Mouse (Mus musculus) myocyte (in vitro differentiated cells): Measurements from ENCODE around the gene Smarcb1. TPM values are rescaled to one million over a fixed set of nuclear protein-coding genes. Genes with fewer than 3 reads are reported as not detected.
A peak's percentile ranks its signal among the peaks of the same experiment; 100 is the strongest.
"Not testable (repeated sequence)": the region's sequence is repeated elsewhere in the genome, so short reads cannot be mapped to it uniquely, and the experiment has no call there.

Experiments
- H3K27me3 ChIP-seq: one replicate; pipeline ENCODE4 v1.6.1; 2011; ENCODE audit not compliant: control insufficient read depth, insufficient read depth, insufficient read length
- H3K36me3 ChIP-seq: one replicate; pipeline ENCODE4 v1.6.1; 2011; ENCODE audit not compliant: control insufficient read depth, insufficient read depth
- H3K4me2 ChIP-seq: one replicate; pipeline ENCODE4 v1.6.1; 2011; ENCODE audit warnings: low read depth, control low read depth
- H3K4me3 ChIP-seq: one replicate; pipeline ENCODE4 v1.5.1; 2011; ENCODE audit warnings: mild to moderate bottlenecking, control low read depth, moderate library complexity
- H3K79me2 ChIP-seq: one replicate; pipeline ENCODE4 v1.6.1; 2011; ENCODE audit not compliant: control insufficient read depth, insufficient read depth
- H3ac ChIP-seq: one replicate; pipeline ENCODE4 v1.6.1; 2011; ENCODE audit not compliant: control insufficient read depth, insufficient read length
- CEBPB ChIP-seq: IDR thresholded peaks from 2 replicates; pipeline ENCODE4 v1.6.1; 2011; ENCODE audit warnings: mild to moderate bottlenecking, moderate library complexity; ENCODE audit not compliant: poor library complexity, insufficient read depth, severe bottlenecking
- E2F4 ChIP-seq: IDR thresholded peaks from one replicate; pipeline ENCODE4 v1.6.1; 2011; ENCODE audit warnings: mild to moderate bottlenecking, control low read depth, moderate library complexity; ENCODE audit not compliant: insufficient read depth
- MAX ChIP-seq: IDR thresholded peaks from one replicate; pipeline ENCODE4 v1.6.1; 2011; ENCODE audit warnings: low read depth, mild to moderate bottlenecking, control low read depth
- MYOD1 ChIP-seq, 3 experiments: IDR thresholded peaks; one replicate each; pipeline ENCODE4 v1.6.1; 2011; ENCODE audit warnings: control low read depth in 2 of 3, low read depth in 2 of 3, mild to moderate bottlenecking in 2 of 3, moderate library complexity in 1 of 3; ENCODE audit not compliant: insufficient read length in 2 of 3, control insufficient read depth in 1 of 3
- MYOG ChIP-seq, 3 experiments: IDR thresholded peaks; one replicate each; pipeline ENCODE4 v1.6.1; 2011; ENCODE audit warnings: control low read depth in 2 of 3, low read depth in 2 of 3, mild to moderate bottlenecking in 2 of 3; ENCODE audit not compliant: insufficient read length in 2 of 3, control insufficient read depth in 1 of 3, insufficient read depth in 1 of 3
- POLR2A ChIP-seq: IDR thresholded peaks from one replicate; pipeline ENCODE4 v1.6.1; 2011; ENCODE audit warnings: low read depth, mild to moderate bottlenecking, control low read depth, moderate library complexity; ENCODE audit not compliant: insufficient read length
- POLR2AphosphoS2 ChIP-seq: IDR thresholded peaks from one replicate; pipeline ENCODE4 v1.6.1; 2011; ENCODE audit warnings: low read depth, control low read depth; ENCODE audit not compliant: insufficient read length
- REST ChIP-seq: IDR thresholded peaks from one replicate; pipeline ENCODE4 v1.6.1; 2011; ENCODE audit warnings: mild to moderate bottlenecking, control low read depth, moderate library complexity; ENCODE audit not compliant: insufficient read depth, insufficient read length
- SRF ChIP-seq: IDR thresholded peaks from one replicate; pipeline ENCODE4 v1.6.1; 2011; ENCODE audit warnings: low read depth; ENCODE audit not compliant: control insufficient read depth, insufficient read length
- TCF12 ChIP-seq: IDR thresholded peaks from one replicate; pipeline ENCODE4 v1.6.1; 2011; ENCODE audit warnings: mild to moderate bottlenecking, control low read depth; ENCODE audit not compliant: poor library complexity, insufficient read depth, severe bottlenecking
- TCF3 ChIP-seq: IDR thresholded peaks from one replicate; pipeline ENCODE4 v1.6.1; 2011; ENCODE audit warnings: low read depth, control low read depth; ENCODE audit not compliant: insufficient read length
- USF1 ChIP-seq: IDR thresholded peaks from one replicate; pipeline ENCODE4 v1.6.1; 2011; ENCODE audit warnings: low read depth, mild to moderate bottlenecking, control low read depth, moderate library complexity
- polyA plus RNA-seq: library from polyadenylated mRNA; unstranded; fragments of >200 nt; fragmentation: generic; extraction: Trizol; gene quantifications from one replicate; pipeline ENCODE4 v1.2.1, GENCODE M21; 2012; ENCODE audit warnings: missing spikeins

Smarcb1 gene
- polyA plus RNA-seq, 1 experiment: 142 TPM

GRCm38 (mm10) chr10:75861587-75861986 is 59.8 kb downstream of the Smarcb1 start:
- Histone ChIP-seq H3K27me3 (no peaks in the 10 kb centered on the region), H3K4me3 (no peak overlapping the region), H3ac (no peak overlapping the region), H3K79me2 (peaks cover 14% of the 10 kb centered on the region), H3K36me3 (peaks cover 10% of the 10 kb centered on the region), H3K4me2 (no peak overlapping the region)
- TF ChIP-seq USF1 (no peak), SRF (no peak), MAX (no peak), MYOD1 (IDR thresholded peaks at IDR 0.05; ENCODE audit: control insufficient read depth in 1 of 3, insufficient read length in 2 of 3, low read depth in 2 of 3) (no peak), POLR2AphosphoS2 (no peak), REST (no peak), POLR2A (no peak), CEBPB (no peak), E2F4 (no peak), TCF3 (no peak)

DNA sequence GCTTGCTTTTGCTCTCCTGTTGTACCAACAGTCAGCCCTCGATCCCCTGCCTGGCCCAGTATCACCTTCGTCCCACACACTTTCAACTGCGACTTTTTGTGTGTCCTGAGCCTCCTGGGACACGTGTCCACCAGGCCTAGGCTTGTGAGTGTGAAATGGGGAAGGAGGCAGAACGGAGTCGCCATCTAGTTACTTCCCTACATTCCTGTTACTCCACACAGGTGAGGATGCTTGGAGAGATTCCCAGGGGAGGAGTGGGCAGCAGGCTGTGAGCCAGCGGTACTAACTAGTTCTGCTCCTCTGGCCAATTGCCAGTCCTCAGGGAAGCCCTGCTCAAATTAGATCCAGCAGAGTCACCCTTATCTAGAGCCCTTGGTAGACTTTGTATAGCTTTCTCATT is 60.7 kb downstream of the Smarcb1 start:
- Histone ChIP-seq H3ac (no peak overlapping the region), H3K79me2 (peaks cover 14% of the 10 kb centered on the region), H3K4me2 (peak overlapping the region; percentile 94), H3K4me3 (peak overlapping the region; percentile 86), H3K36me3 (peaks cover 10% of the 10 kb centered on the region), H3K27me3 (no peaks in the 10 kb centered on the region)
- no peak for TF ChIP-seq SRF
- no peak for TF ChIP-seq CEBPB
- no peak for TF ChIP-seq TCF3
- TF ChIP-seq E2F4: no peak
- no peak for TF ChIP-seq REST
- TF ChIP-seq POLR2AphosphoS2: no peak
- no peak for TF ChIP-seq MYOG (IDR thresholded peaks at IDR 0.05; ENCODE audit: control insufficient read depth in 1 of 3, insufficient read depth in 1 of 3, insufficient read length in 2 of 3, low read depth in 2 of 3)
- no peak for TF ChIP-seq USF1
- TF ChIP-seq TCF12: no peak
- TF ChIP-seq POLR2A: no peak
- no peak for TF ChIP-seq MAX

- not testable (repeated sequence) for H3K27me3 ChIP-seq, H3K36me3 ChIP-seq
- peaks cover 14% of the 10 kb centered on the region for H3K79me2 ChIP-seq
- peak within 1 kb of the TSS; percentile 28 for H3ac ChIP-seq
- H3K4me2 ChIP-seq: peak within 1 kb of the TSS; percentile 94
- peak in 1 of 3 experiments; percentile 18 for TF ChIP-seq MYOG (IDR thresholded peaks at IDR 0.05; ENCODE audit: control insufficient read depth in 1 of 3, insufficient read depth in 1 of 3, insufficient read length in 2 of 3, low read depth in 2 of 3)
- TF ChIP-seq POLR2AphosphoS2: peak; percentile 95
- TF ChIP-seq POLR2A: peak; percentile 86
- TF ChIP-seq SRF: peak; percentile 17
- H3K4me3 ChIP-seq: peak within 1 kb of the TSS; percentile 86
Measured at GRCm38 (mm10) chr10:75859786-75860470, 61.5 kb downstream of the Smarcb1 start, which contains the start of gene Mif. Mif (minus strand) TSS chr10:75860240.

GRCm38 (mm10) chr10:75859107-75859746 is 62.2 kb downstream of the Smarcb1 start:
- peak overlapping the region; percentile 70 for H3K4me2 ChIP-seq
- peaks cover 14% of the 10 kb centered on the region for H3K79me2 ChIP-seq
- peak overlapping the region; percentile 28 for H3ac ChIP-seq
- H3K4me3 ChIP-seq: peak overlapping the region; percentile 86
- TF ChIP-seq CEBPB (no peak), E2F4 (no peak), MYOG (IDR thresholded peaks at IDR 0.05; ENCODE audit: control insufficient read depth in 1 of 3, insufficient read depth in 1 of 3, insufficient read length in 2 of 3, low read depth in 2 of 3) (no peak), REST (no peak), SRF (no peak), TCF12 (no peak), POLR2AphosphoS2 (no peak), MAX (no peak), MYOD1 (IDR thresholded peaks at IDR 0.05; ENCODE audit: control insufficient read depth in 1 of 3, insufficient read length in 2 of 3, low read depth in 2 of 3) (no peak), USF1 (no peak), POLR2A (no peak), TCF3 (no peak)
- no peaks in the 10 kb centered on the region for H3K27me3 ChIP-seq
- peaks cover 10% of the 10 kb centered on the region for H3K36me3 ChIP-seq

- H3K4me3 ChIP-seq: peak overlapping the region; percentile 86
- peak overlapping the region; percentile 70 for H3K4me2 ChIP-seq
- peaks cover 14% of the 10 kb centered on the region for H3K79me2 ChIP-seq
- H3ac ChIP-seq: no peak overlapping the region
- no peaks in the 10 kb centered on the region for H3K27me3 ChIP-seq
- H3K36me3 ChIP-seq: peaks cover 10% of the 10 kb centered on the region
- TF ChIP-seq REST (no peak), TCF12 (no peak), CEBPB (no peak), SRF (no peak), MAX (no peak), TCF3 (no peak), USF1 (no peak), POLR2AphosphoS2 (peak; percentile 58), E2F4 (no peak), POLR2A (peak; percentile 10), MYOD1 (IDR thresholded peaks at IDR 0.05; ENCODE audit: control insufficient read depth in 1 of 3, insufficient read length in 2 of 3, low read depth in 2 of 3) (no peak), MYOG (IDR thresholded peaks at IDR 0.05; ENCODE audit: control insufficient read depth in 1 of 3, insufficient read depth in 1 of 3, insufficient read length in 2 of 3, low read depth in 2 of 3) (no peak)
Measured at GRCm38 (mm10) chr10:75857598-75857997, 63.8 kb downstream of the Smarcb1 start.
